Mouse (Mus musculus) fat pad, adult 2 months (tissue): ENCODE results near the gene Speer4e.
"Not testable (repeated sequence)": the region's sequence is repeated elsewhere in the genome, so short reads cannot be mapped to it uniquely, and the experiment has no call there.

Experiments used
- DNase-seq: peaks from one replicate; pipeline ENCODE4 v3.0.0-alpha.2; 2011; ENCODE audit warnings: low read depth, low spot score; ENCODE audit errors: extremely low read depth

Speer4e gene

DNA sequence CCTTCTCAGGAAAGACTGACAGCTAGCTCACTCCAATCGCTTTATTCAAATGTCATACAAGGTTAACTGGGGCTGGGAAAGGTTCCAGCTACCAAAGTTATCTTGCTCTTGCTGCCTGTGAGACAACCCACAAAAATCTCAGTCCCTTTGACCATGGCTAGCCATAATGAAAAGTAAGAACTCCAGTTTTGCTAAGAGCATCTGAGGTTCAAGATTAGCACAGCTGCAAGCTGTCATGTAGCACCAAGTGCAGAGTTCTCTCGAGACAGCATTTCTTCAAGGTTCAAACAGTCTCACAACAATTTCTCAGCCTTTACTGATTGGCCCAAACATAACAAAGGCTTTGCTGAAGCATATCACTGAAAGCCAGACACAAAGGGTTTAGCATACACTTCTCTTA is 52.9 kb downstream of the Speer4e start:
- DNase-seq, result not testable (repeated sequence)
